Mouse (Mus musculus) heart, embryonic 11.5 days (tissue): ENCODE results near the gene Git1. TPM values are rescaled to one million over a fixed set of nuclear protein-coding genes. Genes with fewer than 3 reads are reported as not detected.
"Not testable (repeated sequence)": the region's sequence is repeated elsewhere in the genome, so short reads cannot be mapped to it uniquely, and the experiment has no call there.

Source experiments
- ATAC-seq: fragments of 200-750 bp; cut with Nextera tagmentation; replicated peaks from 2 replicates; pipeline ENCODE4 v1.8.0; 2017; ENCODE audit warnings: moderate library complexity; ENCODE audit not compliant: insufficient number of reproducible peaks, low FRiP score, low TSS enrichment
- H3K27ac ChIP-seq: fragments of 300-500 bp; sonication (generic); 2 replicates; pipeline ENCODE4 v1.5.1; 2014; ENCODE audit warnings: mild to moderate bottlenecking, low read depth, low read length
- H3K27me3 ChIP-seq: fragments of 300-500 bp; sonication (generic); 2 replicates; pipeline ENCODE4 v1.6.1; 2014; ENCODE audit warnings: mild to moderate bottlenecking, low read length, mixed read lengths; ENCODE audit not compliant: control insufficient read depth, insufficient read depth
- H3K36me3 ChIP-seq: fragments of 300-500 bp; sonication (generic); 2 replicates; pipeline ENCODE4 v1.6.1; 2014; ENCODE audit warnings: mild to moderate bottlenecking, low read length, moderate library complexity, mixed read lengths; ENCODE audit not compliant: control insufficient read depth, insufficient read depth
- H3K4me1 ChIP-seq: fragments of 300-500 bp; sonication (generic); 2 replicates; pipeline ENCODE4 v1.6.1; 2014; ENCODE audit warnings: low read length; ENCODE audit not compliant: control insufficient read depth, insufficient read depth
- H3K4me2 ChIP-seq: fragments of 300-500 bp; sonication (generic); 2 replicates; pipeline ENCODE4 v1.6.1; 2014; ENCODE audit warnings: mild to moderate bottlenecking, moderate library complexity
- H3K4me3 ChIP-seq: fragments of 300-500 bp; sonication (generic); 2 replicates; pipeline ENCODE4 v1.5.1; 2014; ENCODE audit warnings: low read depth, low read length
- H3K9ac ChIP-seq: fragments of 300-500 bp; sonication (generic); 2 replicates; pipeline ENCODE4 v1.6.1; 2014; ENCODE audit warnings: mild to moderate bottlenecking, low read depth, low read length, moderate library complexity
- H3K9me3 ChIP-seq: fragments of 300-500 bp; sonication (generic); replicated peaks from 2 replicates; pipeline ENCODE4 v1.6.1; 2016; ENCODE audit warnings: low read length; ENCODE audit not compliant: control insufficient read depth
- WGBS: fragments of 180-500 bp; shearing (Covaris S2); extraction: QIAGEN DNeasy Blood & Tissue Kit; methylation state at CpG from one replicate; pipeline ENCODE4 v1.1.7; 2014; ENCODE audit not compliant: insufficient replicate concordance; 5-methylcytosine and 5-hydroxymethylcytosine counted together
- polyA plus RNA-seq: library from polyadenylated mRNA; unstranded; fragments of >200 nt; fragmentation: Nextera tagmentation; extraction: Ambion mirVana; gene quantifications from 2 replicates; pipeline ENCODE4 v1.2.1, GENCODE M21; 2014

Git1 gene
- polyA plus RNA-seq, 1 experiment from 2014 or later, result 15.1 TPM

DNA sequence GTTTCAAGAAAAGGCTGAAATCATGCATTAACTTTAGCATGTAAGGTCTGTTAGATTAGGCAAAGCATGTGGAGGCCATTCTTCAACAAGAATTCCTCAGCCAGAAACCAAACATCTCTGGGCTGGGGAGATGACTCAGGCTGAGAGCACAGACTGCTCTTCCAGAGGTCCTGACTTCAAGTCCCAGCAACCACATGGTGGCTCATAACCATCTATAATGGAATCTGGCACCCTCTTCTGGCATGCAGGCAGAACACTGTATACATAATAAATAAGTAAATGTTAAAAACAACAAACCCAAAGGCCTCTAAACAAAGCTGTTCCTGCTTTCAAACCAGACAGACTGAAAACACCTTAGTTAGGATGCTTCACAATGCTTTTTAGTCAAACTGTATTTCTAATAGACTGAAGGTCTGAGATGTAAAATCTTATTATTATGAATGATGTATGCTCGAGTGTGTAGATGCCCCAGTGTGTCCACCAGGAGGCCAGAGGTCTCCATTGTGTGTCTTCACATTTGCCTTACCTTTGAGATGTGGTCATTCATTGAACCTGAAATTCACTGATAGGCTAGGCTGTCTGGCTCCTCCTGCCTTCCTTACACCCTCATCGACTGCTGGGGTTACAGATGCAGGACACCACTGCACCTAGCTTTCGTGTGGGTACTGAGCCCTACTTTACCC, 32.6 kb downstream of the Git1 start:
- WGBS, result 76% methylated on average over 3 of the region's 3 CpGs
- ATAC-seq, result no peak
- H3K9me3 ChIP-seq, result no peaks in the 10 kb centered on the region
- H3K27ac ChIP-seq, result no peak overlapping the region
- H3K4me1 ChIP-seq, result no peaks in the 10 kb centered on the region
- no peak overlapping the region for H3K9ac ChIP-seq
- H3K27me3 ChIP-seq, result no peaks in the 10 kb centered on the region
- no peak overlapping the region for H3K4me3 ChIP-seq
- H3K36me3 ChIP-seq, result no peaks in the 10 kb centered on the region
- H3K4me2 ChIP-seq, result no peak overlapping the region

GRCm38 (mm10) chr11:77528420-77528819, 35.1 kb downstream of the Git1 start:
- H3K4me1 ChIP-seq, H3K27me3 ChIP-seq, H3K9me3 ChIP-seq, H3K27ac ChIP-seq, H3K9ac ChIP-seq, H3K36me3 ChIP-seq, H3K4me2 ChIP-seq, H3K4me3 ChIP-seq, ATAC-seq: not testable (repeated sequence)
- WGBS, result 89% methylated on average over 3 of the region's 3 CpGs

DNA sequence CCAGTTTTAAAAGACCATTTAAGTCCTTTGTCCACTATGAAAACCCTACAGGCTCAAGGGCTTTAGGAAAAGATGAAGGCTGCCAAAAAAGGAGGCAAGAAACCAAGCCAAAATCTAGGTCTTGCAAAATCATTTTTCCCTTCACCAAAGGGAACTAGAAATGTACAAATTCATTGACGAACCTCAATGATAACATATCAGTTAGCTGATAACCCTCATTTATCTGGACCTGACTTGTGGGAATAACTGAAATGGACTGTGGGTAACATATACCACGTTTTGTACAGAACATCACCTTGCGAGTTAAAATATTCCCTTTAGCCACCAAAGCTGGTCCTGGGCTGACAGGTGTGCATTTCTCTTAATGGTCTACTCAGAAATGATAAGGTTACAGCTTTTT, 36.3 kb downstream of the Git1 start:
- Histone ChIP-seq H3K9ac (no peak overlapping the region), H3K4me1 (no peaks in the 10 kb centered on the region), H3K4me2 (no peak overlapping the region), H3K9me3 (no peaks in the 10 kb centered on the region), H3K4me3 (no peak overlapping the region), H3K27me3 (no peaks in the 10 kb centered on the region), H3K27ac (no peak overlapping the region), H3K36me3 (no peaks in the 10 kb centered on the region)
- WGBS, result 69% methylated on average over 3 of the region's 3 CpGs
- ATAC-seq, result no peak

DNA sequence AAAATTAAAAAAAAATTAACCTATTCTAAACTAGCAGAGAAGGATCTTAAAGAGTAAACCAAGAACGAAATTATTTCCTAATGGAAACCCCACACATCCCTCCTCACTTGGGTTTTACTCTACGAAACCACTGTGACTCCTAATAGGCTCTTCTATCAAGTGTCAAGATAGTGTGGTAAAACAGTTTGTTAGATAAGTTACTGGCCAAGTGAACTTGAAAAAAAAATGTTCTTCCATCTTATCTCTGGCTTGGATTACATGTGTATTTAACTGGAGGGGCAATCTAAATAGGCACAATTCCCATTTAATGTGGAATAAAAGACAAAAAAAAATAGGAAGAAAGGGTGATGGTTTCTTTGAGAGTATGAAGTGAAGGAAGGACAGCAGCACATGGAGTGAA, 37.5 kb downstream of the Git1 start:
- H3K27ac ChIP-seq, result no peak overlapping the region
- WGBS, result 75% methylated on average over 2 of the region's 2 CpGs
- no peaks in the 10 kb centered on the region for H3K9me3 ChIP-seq
- no peak overlapping the region for H3K4me2 ChIP-seq
- H3K4me3 ChIP-seq, result no peak overlapping the region
- H3K27me3 ChIP-seq, result no peaks in the 10 kb centered on the region
- ATAC-seq, result no peak
- H3K4me1 ChIP-seq, result no peaks in the 10 kb centered on the region
- H3K36me3 ChIP-seq, result no peaks in the 10 kb centered on the region
- H3K9ac ChIP-seq, result no peak overlapping the region

DNA sequence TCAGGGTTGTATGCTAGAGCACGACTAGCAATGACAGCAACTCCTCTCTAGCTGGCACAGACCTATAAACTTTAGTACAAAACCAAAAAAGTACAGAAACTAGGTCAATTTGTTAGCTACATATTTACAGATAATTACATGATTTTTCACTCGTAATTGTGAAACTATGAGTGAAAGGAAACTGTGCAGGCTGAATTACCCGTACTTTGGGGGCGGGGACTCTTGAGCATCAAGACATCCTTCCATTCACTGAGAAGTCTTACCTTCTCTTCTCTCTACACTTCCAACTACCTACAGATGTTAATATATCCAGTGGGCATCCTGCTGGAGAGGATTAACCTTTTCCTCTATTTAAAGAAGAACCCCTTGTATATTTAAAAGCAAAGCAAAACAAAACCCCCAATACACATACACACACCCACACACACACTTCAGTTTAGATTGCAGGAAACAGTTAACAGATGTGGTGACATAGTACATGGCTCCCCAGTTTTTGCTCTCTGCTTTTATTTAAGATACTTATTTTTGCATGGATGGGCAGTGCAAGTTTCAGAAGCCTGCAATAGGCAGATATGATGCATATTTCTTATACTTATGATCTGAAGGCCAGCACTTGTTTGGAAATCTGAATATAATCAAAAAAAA, 39.0 kb downstream of the Git1 start:
- Histone ChIP-seq H3K27ac (no peak overlapping the region), H3K4me3 (no peak overlapping the region), H3K27me3 (no peaks in the 10 kb centered on the region), H3K36me3 (peaks cover 5% of the 10 kb centered on the region; the same call in 1 of the 2 replicates), H3K4me2 (no peak overlapping the region), H3K4me1 (no peaks in the 10 kb centered on the region), H3K9ac (no peak overlapping the region), H3K9me3 (no peaks in the 10 kb centered on the region)
- WGBS, result 89% methylated on average over 4 of the region's 4 CpGs
- ATAC-seq, result no peak

- 96% methylated on average over 7 of the region's 7 CpGs for WGBS
- Histone ChIP-seq H3K9me3 (no peaks in the 10 kb centered on the region), H3K4me1 (no peaks in the 10 kb centered on the region), H3K9ac (no peak overlapping the region), H3K4me3 (no peak overlapping the region), H3K4me2 (no peak overlapping the region), H3K36me3 (peaks cover 27% of the 10 kb centered on the region), H3K27me3 (no peaks in the 10 kb centered on the region), H3K27ac (no peak overlapping the region)
- no peak for ATAC-seq
Observed at GRCm38 (mm10) chr11:77545261-77545660, 51.9 kb downstream of the Git1 start.

Other genes with a start within 250 kb of the Git1 start
- 35.3 and 38.9 TPM in 2 replicates for gene Coro6, start 31.2 kb upstream of the Git1 start, polyA plus RNA-seq
- 3.0 and 3.4 TPM in 2 replicates for gene Ankrd13b, start 3.9 kb upstream of the Git1 start, polyA plus RNA-seq
- gene Abhd15, start 21.6 kb downstream of the Git1 start, polyA plus RNA-seq, result 0.82 and 1.5 TPM in 2 replicates
- 23.0 and 24.8 TPM in 2 replicates for gene Trp53i13, start 22.4 kb downstream of the Git1 start, polyA plus RNA-seq
- gene Gm10392, start 25.6 kb downstream of the Git1 start, polyA plus RNA-seq, result 0.13 TPM in 1 of 2 replicates, not detected in the other
- 14.2 and 17.8 TPM in 2 replicates for gene Taok1, start 114.3 kb downstream of the Git1 start, polyA plus RNA-seq
- gene Nufip2, start 192.6 kb downstream of the Git1 start, polyA plus RNA-seq, result 3.8 and 11.3 TPM in 2 replicates
- gene Cryba1, start 231.7 kb downstream of the Git1 start, polyA plus RNA-seq, result not detected in 2 replicates